Mouse (Mus musculus) layer of hippocampus, adult 18-20 months (tissue): ENCODE results near the gene Lkaaear1. TPM values are rescaled to one million over a fixed set of nuclear protein-coding genes. Genes with fewer than 3 reads are reported as not detected.

Experiments used
- DNase-seq, 2 experiments: peaks; one replicate each; pipeline ENCODE4 v3.0.0; 2022; ENCODE audit warnings: low spot score in 2 of 2
- long read RNA-seq: library from polyadenylated mRNA; stranded (forward); transcript quantifications from one replicate; pipeline ENCODE4 v2.0.0, GENCODE M21; 2021
- total RNA-seq, 2 experiments: library from RNA; stranded (reverse); gene quantifications; 2 replicates each; pipeline ENCODE4 v1.2.3; 2021

The Lkaaear1 gene
- not detected for total RNA-seq
- long read RNA-seq, result 0 reads

DNA sequence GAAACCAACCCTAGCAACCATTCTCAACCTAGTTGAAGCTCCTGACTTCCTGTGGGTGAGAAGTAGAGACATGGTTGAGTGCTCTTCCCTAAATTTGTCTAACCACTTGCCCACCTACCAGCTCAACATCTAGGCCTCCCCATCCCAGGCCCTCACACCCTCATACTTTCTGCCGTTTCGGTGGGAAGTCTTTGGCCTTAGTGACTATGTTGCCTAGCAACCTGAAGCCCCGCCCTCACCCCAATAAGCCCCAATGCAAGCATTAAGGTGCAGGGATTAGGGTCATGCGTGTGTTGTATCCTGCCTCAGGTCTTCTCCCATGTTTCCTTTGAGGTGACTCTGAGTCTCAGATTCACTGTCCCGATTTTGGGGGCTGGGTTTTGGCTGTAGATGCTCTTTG, at the start of gene Lkaaear1:
Lkaaear1 (minus strand) TSS at position 202 of the 400 bp plus-strand sequence.
- DNase-seq, result no peak

- no peak for DNase-seq
These were observed 31.8 kb upstream of the Lkaaear1 start for GRCm38 (mm10) chr2:181730051-181730450.

- no peak for DNase-seq
These were observed 29.5 kb upstream of the Lkaaear1 start for GRCm38 (mm10) chr2:181727659-181728262.

DNA sequence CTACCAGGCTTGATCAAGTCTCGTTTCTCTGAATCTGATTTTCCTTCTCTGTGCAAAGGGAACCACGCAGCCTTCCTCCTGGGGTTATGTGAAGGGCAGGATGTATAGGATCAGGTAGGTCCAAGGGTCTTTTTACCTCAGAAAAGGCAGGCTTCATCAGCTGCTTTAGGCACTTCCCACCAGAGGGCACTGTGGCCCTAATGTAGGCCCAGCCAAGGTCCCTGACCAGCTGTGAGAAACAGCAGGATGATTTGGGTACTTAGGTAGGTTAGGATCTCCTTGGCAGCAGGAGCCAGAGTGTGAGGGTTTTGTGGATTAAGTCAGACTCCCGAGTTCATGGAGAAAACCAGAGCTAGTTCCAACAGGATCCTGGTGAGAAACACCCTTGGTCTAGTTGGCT, 24.0 kb upstream of the Lkaaear1 start:
- no peak for DNase-seq

DNA sequence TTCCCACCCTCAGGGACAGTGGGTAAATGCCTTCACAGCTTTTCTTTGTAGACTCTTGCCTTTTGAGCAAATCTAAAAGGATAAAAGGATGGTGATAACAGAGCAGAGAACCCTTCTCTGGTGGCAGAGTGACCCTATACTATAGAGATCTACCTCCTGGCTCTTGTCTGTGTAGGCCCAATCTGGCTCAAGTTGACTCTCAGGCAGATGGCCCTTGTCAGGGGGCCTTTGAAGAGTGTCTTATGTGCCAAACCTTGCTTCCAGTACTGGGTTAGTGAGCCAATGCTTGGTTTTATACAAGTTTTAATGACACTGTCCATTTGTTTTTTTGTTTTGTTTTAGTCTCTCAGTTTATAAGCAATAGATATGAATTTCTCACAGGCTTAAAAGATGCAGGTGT, 23.0 kb upstream of the Lkaaear1 start:
- no peak for DNase-seq

GRCm38 (mm10) chr2:181720061-181720460, 21.8 kb upstream of the Lkaaear1 start:
- no peak for DNase-seq

DNA sequence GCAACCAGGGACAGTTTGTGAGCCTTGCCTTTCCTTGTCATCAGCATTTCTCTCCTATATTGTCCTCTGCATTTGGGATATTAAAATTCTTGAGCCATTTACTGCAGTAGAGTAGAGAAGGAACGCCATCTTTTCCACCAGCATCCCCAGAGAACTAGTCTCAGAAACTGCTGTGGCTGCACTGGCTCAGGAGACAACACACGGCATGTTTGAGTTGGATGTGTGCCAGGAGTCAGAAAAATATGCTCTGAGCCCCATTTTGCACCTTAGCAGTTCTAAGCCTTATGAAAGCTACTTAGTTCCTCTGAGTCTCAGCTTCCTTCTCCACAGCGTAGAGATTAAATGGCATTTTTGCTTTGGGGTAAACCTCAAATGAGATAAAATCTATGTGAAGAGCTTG, 18.7 kb upstream of the Lkaaear1 start:
- no peak for DNase-seq

DNA sequence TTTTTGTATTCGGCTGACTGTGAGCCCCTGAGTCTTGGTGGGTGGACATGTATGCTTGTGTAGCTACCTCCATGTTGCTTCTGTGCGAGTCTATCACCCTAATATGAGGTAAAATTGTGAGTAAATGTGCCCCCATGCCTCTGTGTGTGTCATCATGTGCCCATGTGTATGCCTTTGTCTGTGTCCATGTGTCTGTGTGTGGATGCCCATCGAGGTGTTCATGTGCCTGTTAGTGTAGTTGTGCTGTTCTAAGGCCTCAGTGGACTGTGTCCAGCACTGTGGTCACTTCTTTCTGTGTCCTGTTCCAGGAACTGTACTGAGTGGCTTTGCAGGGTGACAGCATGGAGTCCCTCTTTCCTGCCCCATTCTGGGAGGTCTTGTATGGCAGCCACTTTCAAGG, 17.1 kb upstream of the Lkaaear1 start:
- no peak for DNase-seq

DNA sequence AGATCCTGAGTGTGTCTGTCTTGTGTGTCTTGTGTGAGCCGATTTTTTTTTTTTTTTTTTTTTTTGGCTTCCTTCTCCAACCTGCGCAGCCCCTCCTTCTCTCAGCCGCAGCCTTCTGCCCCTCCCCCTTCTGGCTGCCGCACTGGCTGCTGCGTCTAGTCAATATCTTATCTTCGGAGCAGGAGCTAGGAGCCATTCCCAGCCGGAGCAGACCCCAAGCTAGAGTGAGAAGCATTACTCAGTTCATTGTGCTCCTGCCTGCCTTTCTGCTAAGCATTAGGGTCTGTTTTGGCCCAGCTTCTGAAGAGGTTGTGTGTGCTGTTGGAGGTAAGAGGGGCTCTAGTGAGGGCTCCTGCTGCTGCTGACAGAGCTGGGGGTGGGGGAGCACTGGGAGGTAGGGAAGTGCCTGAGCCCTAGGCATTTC, 16.7 kb upstream of the Lkaaear1 start, which contains the start of gene Oprl1:
Oprl1 (plus strand) TSS at position 114 of the 424 bp plus-strand sequence.
- DNase-seq, result peak; percentile 64 to 73

DNA sequence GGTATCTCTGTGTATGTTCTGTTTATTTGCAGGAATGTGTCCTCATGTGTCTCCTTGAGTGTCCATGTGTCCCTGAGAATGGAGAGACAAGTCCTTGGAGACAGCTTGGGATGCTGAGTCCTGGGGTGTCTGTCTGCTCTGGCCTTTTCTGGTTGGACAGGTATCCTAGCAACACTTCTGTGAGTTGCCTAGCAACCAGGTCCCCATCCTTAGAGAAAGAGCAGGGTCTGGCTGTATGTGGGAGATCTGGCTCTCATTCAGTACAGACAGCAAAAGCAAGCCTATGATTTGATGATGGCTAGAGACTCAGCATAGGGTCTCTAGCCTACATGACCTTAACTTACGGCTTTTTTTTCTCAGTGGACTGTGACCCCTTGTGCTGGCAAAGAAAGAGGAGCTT, 15.5 kb upstream of the Lkaaear1 start:
- DNase-seq, result peak; percentile 74 to 80

GRCm38 (mm10) chr2:181706668-181707067, 8.4 kb upstream of the Lkaaear1 start:
- no peak for DNase-seq

DNA sequence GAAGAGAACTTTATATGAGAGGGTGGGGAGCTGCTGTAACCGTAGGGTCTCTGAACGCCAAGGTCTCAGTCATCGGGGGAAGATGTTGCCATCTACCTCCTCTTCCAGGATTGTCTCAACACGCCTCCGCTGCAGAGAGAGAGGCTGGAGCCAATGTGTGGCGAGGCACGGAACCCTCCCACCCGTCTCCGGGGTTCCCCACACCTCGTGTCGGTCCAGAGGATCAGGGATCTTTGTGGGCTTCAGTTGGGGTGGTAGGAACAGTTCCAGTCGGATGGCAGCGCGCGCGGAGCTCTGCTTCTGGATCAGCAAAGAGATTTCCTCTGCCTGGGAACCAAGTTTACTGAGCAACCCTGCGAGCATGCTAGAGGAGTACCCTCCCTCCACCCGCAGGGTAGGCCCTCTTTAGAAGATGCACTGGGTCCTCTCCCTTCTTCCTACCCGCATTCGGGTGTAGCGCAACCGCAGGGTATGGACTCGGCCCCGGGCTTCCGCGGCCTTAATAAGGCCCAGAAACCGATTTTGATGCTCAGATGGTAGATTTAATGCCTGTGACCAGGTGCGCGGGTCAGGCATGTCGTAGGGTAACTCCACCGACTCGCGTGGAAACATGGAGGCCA, 1.3 kb downstream of the Lkaaear1 start:
- DNase-seq, result no peak

DNA sequence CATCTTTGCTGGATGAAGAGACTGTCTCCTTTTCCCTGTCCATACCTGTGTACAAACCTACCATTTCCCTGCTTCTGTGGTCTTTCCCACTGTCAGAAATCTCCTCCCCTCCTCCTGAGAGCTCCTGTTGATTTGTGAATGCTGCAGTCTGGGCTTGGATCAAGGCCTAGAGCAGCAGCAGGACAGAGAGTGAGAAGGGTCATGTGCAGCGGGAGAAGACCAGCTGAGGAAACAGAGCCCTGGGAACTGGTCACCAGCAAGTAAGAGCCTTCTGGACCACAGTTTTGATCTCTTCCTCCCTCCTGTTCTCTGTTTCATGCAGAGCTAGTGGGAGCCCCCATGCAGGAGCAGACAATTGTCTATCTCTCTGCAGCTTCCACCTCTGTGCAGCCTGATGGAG, 2.5 kb downstream of the Lkaaear1 start:
- no peak for DNase-seq

- no peak for DNase-seq
These were observed 3.7 kb downstream of the Lkaaear1 start for GRCm38 (mm10) chr2:181694581-181694980.

- peak; percentile 79 to 82 for DNase-seq
These were observed 4.6 kb downstream of the Lkaaear1 start, which contains the start of gene Rgs19 for GRCm38 (mm10) chr2:181693339-181694280. TSS of gene Rgs19 (minus strand) at chr2:181693977.

- no peak for DNase-seq
These were observed 5.9 kb downstream of the Lkaaear1 start for GRCm38 (mm10) chr2:181692304-181692703.

DNA sequence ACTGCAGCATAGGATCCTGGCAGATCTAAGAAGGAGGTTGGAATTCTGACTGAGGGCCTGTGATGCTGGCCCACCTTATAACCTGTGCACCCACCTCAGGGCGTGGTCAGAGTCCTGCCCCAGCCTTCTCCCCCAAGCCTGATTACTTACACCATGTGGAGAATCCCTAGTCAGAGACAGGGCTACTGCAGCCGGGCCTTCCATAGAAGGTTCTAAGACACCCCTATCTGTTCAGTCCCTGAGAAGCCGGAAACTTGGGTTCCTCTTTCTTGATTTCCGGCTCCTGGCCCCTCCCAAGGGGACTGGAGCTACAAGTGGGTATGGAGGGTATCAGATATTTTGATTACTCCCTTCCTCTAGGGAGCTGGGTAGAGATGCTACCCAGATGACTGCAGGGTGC, 6.7 kb downstream of the Lkaaear1 start:
- DNase-seq, result no peak

GRCm38 (mm10) chr2:181691083-181691482, 7.2 kb downstream of the Lkaaear1 start:
- no peak for DNase-seq

- no peak for DNase-seq
These were observed 8.6 kb downstream of the Lkaaear1 start for GRCm38 (mm10) chr2:181689466-181690160.

DNA sequence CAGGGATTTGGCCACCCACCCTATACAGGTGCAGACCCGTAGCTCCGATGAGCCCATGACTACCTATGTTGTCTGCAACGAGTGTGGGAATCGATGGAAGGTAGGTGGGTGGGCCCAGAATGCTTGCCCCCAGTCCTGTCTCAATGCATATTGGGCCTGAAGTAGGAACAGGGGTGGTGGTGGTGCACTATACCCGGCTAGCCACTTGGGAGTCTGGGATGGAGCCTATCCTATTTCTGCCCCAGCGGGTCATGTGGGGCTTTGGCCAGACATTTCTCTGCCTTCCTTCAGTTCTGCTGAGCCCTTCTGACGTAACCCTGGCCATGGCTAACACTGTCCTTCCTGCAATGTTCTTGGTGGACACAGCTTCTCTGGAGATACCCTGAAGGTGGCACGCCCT, 10.7 kb downstream of the Lkaaear1 start:
- no peak for DNase-seq

DNA sequence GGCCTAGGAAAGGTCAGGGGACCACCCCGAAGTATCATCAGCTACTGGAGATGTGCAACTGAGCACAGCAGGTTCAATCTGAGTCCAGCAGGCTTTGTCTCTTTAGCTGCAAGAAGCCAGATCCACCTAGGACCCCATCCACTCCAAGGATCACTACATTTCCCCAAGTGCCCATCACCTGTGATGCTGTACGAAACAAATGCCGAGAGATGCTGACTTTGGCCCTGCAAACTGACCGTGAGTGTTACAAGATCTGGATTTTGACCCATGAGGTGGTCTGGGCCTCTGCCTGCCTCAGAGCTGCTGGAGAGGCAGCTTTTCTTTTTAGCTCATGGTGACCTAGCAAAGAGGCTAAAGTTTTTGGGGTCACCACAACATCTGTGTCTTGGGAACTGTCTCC, 12.6 kb downstream of the Lkaaear1 start:
- DNase-seq, result no peak
